Mouse (Mus musculus): ENCODE measurements around the gene Tmigd1. TPM values are rescaled to one million over a fixed set of nuclear protein-coding genes. Genes with fewer than 3 reads are reported as not detected.
"Not testable (repeated sequence)": the region's sequence is repeated elsewhere in the genome, so short reads cannot be mapped to it uniquely, and the experiment has no call there.

The Tmigd1 gene
- polyA plus RNA-seq, 1 experiment from 2014 or later, result not detected

- H3K36me3 ChIP-seq (ENCODE audit: control insufficient read depth, insufficient read depth), result no peaks in the 10 kb centered on the region
- H3K27me3 ChIP-seq (ENCODE audit: control insufficient read depth, insufficient read depth, low read depth, low read length), result no peaks in the 10 kb centered on the region
- 50% methylated on average over 7 of the region's 7 CpGs for WGBS (ENCODE audit: insufficient replicate concordance)
- H3K9me3 ChIP-seq (replicated peaks; ENCODE audit: control insufficient read depth, low read length), result no peaks in the 10 kb centered on the region
- H3K9ac ChIP-seq (ENCODE audit: low read depth, low read length), result no peak overlapping the region
- no peaks in the 10 kb centered on the region for H3K4me1 ChIP-seq (ENCODE audit: control insufficient read depth, low read depth, low read length)
- no peak overlapping the region for H3K27ac ChIP-seq (ENCODE audit: low read length)
- H3K4me2 ChIP-seq (ENCODE audit: low read depth, low read length), result no peak overlapping the region
- no peak for ATAC-seq (ENCODE audit: low read depth)
- H3K4me3 ChIP-seq (ENCODE audit: low read depth, low read length), result no peak overlapping the region
Observed at GRCm38 (mm10) chr11:76912055-76912395, 10.1 kb downstream of the Tmigd1 start.

DNA sequence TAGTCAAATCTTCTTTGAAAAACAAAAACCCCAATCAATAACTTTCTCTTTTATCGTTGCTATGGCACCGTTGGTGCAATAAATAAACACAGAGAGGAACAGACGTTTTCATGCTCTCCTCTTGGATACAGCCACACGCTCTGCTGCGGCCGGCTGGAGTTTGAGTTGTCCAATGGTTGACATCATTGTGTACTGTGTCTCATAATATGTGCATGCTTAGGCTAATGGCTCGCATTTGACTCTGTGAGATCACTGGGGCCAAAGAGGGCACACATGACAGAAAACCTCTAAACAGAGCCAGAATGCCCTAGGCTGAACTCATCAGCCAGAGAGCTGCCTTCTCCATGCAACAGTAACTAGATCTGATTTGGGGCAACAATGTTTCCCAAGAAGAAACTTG is 12.4 kb downstream of the Tmigd1 start:
- WGBS (ENCODE audit: insufficient replicate concordance), result 53% methylated on average over 7 of the region's 7 CpGs
- no peaks in the 10 kb centered on the region for H3K9me3 ChIP-seq (replicated peaks; ENCODE audit: control insufficient read depth, low read length)
- ATAC-seq (ENCODE audit: low read depth), result peak; percentile 43; the same call in 1 of the 2 replicates
- H3K27ac ChIP-seq (ENCODE audit: low read length), result no peak overlapping the region
- H3K4me1 ChIP-seq (ENCODE audit: control insufficient read depth, low read depth, low read length), result no peaks in the 10 kb centered on the region
- H3K27me3 ChIP-seq (ENCODE audit: control insufficient read depth, insufficient read depth, low read depth, low read length), result no peaks in the 10 kb centered on the region
- H3K4me3 ChIP-seq (ENCODE audit: low read depth, low read length), result no peak overlapping the region
- no peak overlapping the region for H3K4me2 ChIP-seq (ENCODE audit: low read depth, low read length)
- no peak overlapping the region for H3K9ac ChIP-seq (ENCODE audit: low read depth, low read length)
- H3K36me3 ChIP-seq (ENCODE audit: control insufficient read depth, insufficient read depth), result no peaks in the 10 kb centered on the region

GRCm38 (mm10) chr11:76916539-76917229 is 14.7 kb downstream of the Tmigd1 start:
- Histone ChIP-seq H3K4me3 (ENCODE audit: low read depth, low read length) (no peak overlapping the region), H3K36me3 (ENCODE audit: control insufficient read depth, insufficient read depth) (no peaks in the 10 kb centered on the region), H3K4me2 (ENCODE audit: low read depth, low read length) (no peak overlapping the region), H3K9me3 (replicated peaks; ENCODE audit: control insufficient read depth, low read length) (no peaks in the 10 kb centered on the region), H3K9ac (ENCODE audit: low read depth, low read length) (no peak overlapping the region), H3K4me1 (ENCODE audit: control insufficient read depth, low read depth, low read length) (no peaks in the 10 kb centered on the region), H3K27me3 (ENCODE audit: control insufficient read depth, insufficient read depth, low read depth, low read length) (no peaks in the 10 kb centered on the region), H3K27ac (ENCODE audit: low read length) (no peak overlapping the region)
- 22% methylated on average over 13 of the region's 13 CpGs for WGBS (ENCODE audit: insufficient replicate concordance)
- ATAC-seq (ENCODE audit: low read depth), result 0 out of 2 replicates have a peak, but pooled peaks have one; percentile 35

DNA sequence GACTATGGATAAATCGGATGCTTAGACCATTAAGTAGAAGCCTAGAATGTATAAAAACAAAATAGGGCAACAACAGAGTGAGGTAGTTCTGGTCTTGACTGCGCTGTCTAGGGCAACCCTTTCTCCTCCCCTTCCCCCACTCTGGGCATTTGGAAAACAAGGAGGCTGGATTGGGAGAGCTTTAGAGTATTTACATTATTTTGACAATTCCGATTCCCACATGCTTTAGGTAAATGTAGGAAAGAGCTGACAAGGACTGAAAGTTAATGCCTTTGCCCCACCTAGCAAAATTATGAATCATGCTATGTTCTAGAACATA is 15.2 kb downstream of the Tmigd1 start:
- no peak for ATAC-seq (ENCODE audit: low read depth)
- H3K4me2 ChIP-seq (ENCODE audit: low read depth, low read length), result no peak overlapping the region
- no peaks in the 10 kb centered on the region for H3K27me3 ChIP-seq (ENCODE audit: control insufficient read depth, insufficient read depth, low read depth, low read length)

GRCm38 (mm10) chr11:76920607-76921006 is 18.6 kb downstream of the Tmigd1 start:
- Histone ChIP-seq H3K27me3 (ENCODE audit: control insufficient read depth, insufficient read depth, low read depth, low read length) (no peaks in the 10 kb centered on the region; the same call in 1 of the 2 replicates), H3K27ac (ENCODE audit: low read length) (no peak overlapping the region), H3K36me3 (ENCODE audit: control insufficient read depth, insufficient read depth) (no peaks in the 10 kb centered on the region), H3K4me2 (ENCODE audit: low read depth, low read length) (no peak overlapping the region), H3K9ac (ENCODE audit: low read depth, low read length) (no peak overlapping the region), H3K4me1 (ENCODE audit: control insufficient read depth, low read depth, low read length) (no peaks in the 10 kb centered on the region), H3K9me3 (replicated peaks; ENCODE audit: control insufficient read depth, low read length) (no peaks in the 10 kb centered on the region), H3K4me3 (ENCODE audit: low read depth, low read length) (no peak overlapping the region)
- ATAC-seq (ENCODE audit: low read depth), result no peak
- 64% methylated on average over 1 of the region's 1 CpGs for WGBS (ENCODE audit: insufficient replicate concordance)

More for the DNA sequence above, 15.2 kb downstream of the Tmigd1 start:
- H3K4me3 ChIP-seq (ENCODE audit: low read depth, low read length), result no peak overlapping the region
- WGBS (ENCODE audit: insufficient replicate concordance), result 60% methylated on average over 3 of the region's 3 CpGs
- H3K4me1 ChIP-seq (ENCODE audit: control insufficient read depth, low read depth, low read length), result no peaks in the 10 kb centered on the region
- no peak overlapping the region for H3K27ac ChIP-seq (ENCODE audit: low read length)
- no peak overlapping the region for H3K9ac ChIP-seq (ENCODE audit: low read depth, low read length)
- no peaks in the 10 kb centered on the region for H3K36me3 ChIP-seq (ENCODE audit: control insufficient read depth, insufficient read depth)
- H3K9me3 ChIP-seq (replicated peaks; ENCODE audit: control insufficient read depth, low read length), result no peaks in the 10 kb centered on the region

DNA sequence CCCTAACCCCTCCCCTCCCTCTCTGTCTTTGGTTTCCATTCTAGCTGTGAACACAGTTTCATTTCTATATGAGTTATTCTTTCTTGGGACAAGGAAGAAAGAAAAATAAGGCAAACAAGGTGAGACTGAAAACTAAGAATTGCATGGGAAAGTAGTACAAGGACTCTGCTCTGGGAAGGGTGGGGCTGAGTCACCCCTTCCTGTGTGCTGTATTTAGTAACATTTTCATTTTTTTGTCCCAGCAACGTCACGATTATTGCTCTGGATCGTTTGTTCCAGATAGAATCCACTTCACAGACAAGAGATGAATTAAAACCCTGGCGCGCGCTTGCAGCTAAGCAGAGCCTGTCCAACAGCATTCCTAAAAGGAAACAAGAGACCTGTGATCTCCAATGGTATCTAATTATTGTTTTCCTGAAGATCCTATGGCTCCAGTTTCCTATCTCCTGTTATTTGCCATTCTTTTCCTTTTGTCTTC is 22.8 kb downstream of the Tmigd1 start, which contains the start of gene Blmh:
Gene Blmh, plus strand, starts transcription at position 51 of the 478 bp plus-strand sequence.
- Histone ChIP-seq H3K27ac (ENCODE audit: low read length) (no peak within 1 kb of the TSS), H3K4me1 (ENCODE audit: control insufficient read depth, low read depth, low read length) (no peaks in the 10 kb centered on the region), H3K4me2 (ENCODE audit: low read depth, low read length) (no peak within 1 kb of the TSS), H3K36me3 (ENCODE audit: control insufficient read depth, insufficient read depth) (no peaks in the 10 kb centered on the region), H3K9me3 (replicated peaks; ENCODE audit: control insufficient read depth, low read length) (no peaks in the 10 kb centered on the region), H3K4me3 (ENCODE audit: low read depth, low read length) (no peak within 1 kb of the TSS), H3K27me3 (ENCODE audit: control insufficient read depth, insufficient read depth, low read depth, low read length) (no peaks in the 10 kb centered on the region; the same call in 1 of the 2 replicates), H3K9ac (ENCODE audit: low read depth, low read length) (no peak within 1 kb of the TSS)
- no peak for ATAC-seq (ENCODE audit: low read depth)
- WGBS (ENCODE audit: insufficient replicate concordance), result 45% methylated on average over 6 of the region's 6 CpGs

DNA sequence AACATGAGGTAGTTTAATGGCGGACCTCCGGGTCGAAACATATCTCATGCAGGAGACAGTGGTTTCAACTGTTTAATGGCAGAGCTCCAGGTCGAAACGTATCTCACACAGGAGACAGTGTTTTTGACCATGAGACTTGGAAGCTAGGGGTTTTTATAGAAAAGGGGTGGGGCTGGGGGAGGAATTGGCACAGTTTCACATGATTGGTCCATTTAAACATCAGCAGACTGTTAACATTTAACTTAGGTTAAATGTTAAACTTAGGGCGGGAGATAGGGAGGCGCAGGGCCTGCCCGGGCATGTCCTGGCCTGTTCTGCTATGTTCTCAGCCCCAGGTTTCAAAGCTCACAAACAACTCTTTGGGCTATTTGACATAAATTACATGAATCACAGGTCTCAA is 26.6 kb downstream of the Tmigd1 start:
- not testable (repeated sequence) for H3K9me3 ChIP-seq (replicated peaks; ENCODE audit: control insufficient read depth, low read length); H3K9ac ChIP-seq (ENCODE audit: low read depth, low read length); H3K4me1 ChIP-seq (ENCODE audit: control insufficient read depth, low read depth, low read length); H3K4me2 ChIP-seq (ENCODE audit: low read depth, low read length); ATAC-seq (ENCODE audit: low read depth); H3K27me3 ChIP-seq (ENCODE audit: control insufficient read depth, insufficient read depth, low read depth, low read length); H3K27ac ChIP-seq (ENCODE audit: low read length); H3K4me3 ChIP-seq (ENCODE audit: low read depth, low read length); H3K36me3 ChIP-seq (ENCODE audit: control insufficient read depth, insufficient read depth)
- 72% methylated on average over 8 of the region's 8 CpGs for WGBS (ENCODE audit: insufficient replicate concordance)

- H3K9me3 ChIP-seq (replicated peaks; ENCODE audit: control insufficient read depth, low read length), result no peaks in the 10 kb centered on the region
- no peak overlapping the region for H3K27ac ChIP-seq (ENCODE audit: low read length)
- H3K9ac ChIP-seq (ENCODE audit: low read depth, low read length), result no peak overlapping the region
- H3K4me2 ChIP-seq (ENCODE audit: low read depth, low read length), result no peak overlapping the region
- H3K36me3 ChIP-seq (ENCODE audit: control insufficient read depth, insufficient read depth), result no peaks in the 10 kb centered on the region
- no peaks in the 10 kb centered on the region for H3K4me1 ChIP-seq (ENCODE audit: control insufficient read depth, low read depth, low read length)
- no peak overlapping the region for H3K4me3 ChIP-seq (ENCODE audit: low read depth, low read length)
- H3K27me3 ChIP-seq (ENCODE audit: control insufficient read depth, insufficient read depth, low read depth, low read length), result no peaks in the 10 kb centered on the region
- WGBS (ENCODE audit: insufficient replicate concordance), result 45% methylated on average over 3 of the region's 3 CpGs
- no peak for ATAC-seq (ENCODE audit: low read depth)
Observed at GRCm38 (mm10) chr11:76933209-76933608, 31.2 kb downstream of the Tmigd1 start.

GRCm38 (mm10) chr11:76936578-76936977 is 34.6 kb downstream of the Tmigd1 start:
- Histone ChIP-seq H3K4me1 (ENCODE audit: control insufficient read depth, low read depth, low read length) (no peaks in the 10 kb centered on the region), H3K9me3 (replicated peaks; ENCODE audit: control insufficient read depth, low read length) (no peaks in the 10 kb centered on the region), H3K36me3 (ENCODE audit: control insufficient read depth, insufficient read depth) (no peaks in the 10 kb centered on the region), H3K27ac (ENCODE audit: low read length) (no peak overlapping the region), H3K9ac (ENCODE audit: low read depth, low read length) (no peak overlapping the region), H3K27me3 (ENCODE audit: control insufficient read depth, insufficient read depth, low read depth, low read length) (no peaks in the 10 kb centered on the region), H3K4me3 (ENCODE audit: low read depth, low read length) (no peak overlapping the region), H3K4me2 (ENCODE audit: low read depth, low read length) (no peak overlapping the region)
- 67% methylated on average over 5 of the region's 5 CpGs for WGBS (ENCODE audit: insufficient replicate concordance)
- no peak for ATAC-seq (ENCODE audit: low read depth)

Data from liver, embryonic 16.5 days (tissue).